Mouse (Mus musculus) thymus, postnatal 0 days (tissue): ENCODE results near the gene Lrriq1. TPM values are rescaled to one million over a fixed set of nuclear protein-coding genes. Genes with fewer than 3 reads are reported as not detected.

Experiments used
- DNase-seq: peaks from one replicate; pipeline ENCODE4 v3.0.0-alpha.2; 2015; ENCODE audit warnings: low spot score
- polyA plus RNA-seq: library from polyadenylated mRNA; unstranded; fragments of >200 nt; fragmentation: Nextera tagmentation; extraction: Ambion mirVana; gene quantifications from 2 replicates; pipeline ENCODE4 v1.2.1, GENCODE M21; 2015

Lrriq1 gene
- polyA plus RNA-seq, 1 experiment from 2014 or later, result 0.08 TPM

DNA sequence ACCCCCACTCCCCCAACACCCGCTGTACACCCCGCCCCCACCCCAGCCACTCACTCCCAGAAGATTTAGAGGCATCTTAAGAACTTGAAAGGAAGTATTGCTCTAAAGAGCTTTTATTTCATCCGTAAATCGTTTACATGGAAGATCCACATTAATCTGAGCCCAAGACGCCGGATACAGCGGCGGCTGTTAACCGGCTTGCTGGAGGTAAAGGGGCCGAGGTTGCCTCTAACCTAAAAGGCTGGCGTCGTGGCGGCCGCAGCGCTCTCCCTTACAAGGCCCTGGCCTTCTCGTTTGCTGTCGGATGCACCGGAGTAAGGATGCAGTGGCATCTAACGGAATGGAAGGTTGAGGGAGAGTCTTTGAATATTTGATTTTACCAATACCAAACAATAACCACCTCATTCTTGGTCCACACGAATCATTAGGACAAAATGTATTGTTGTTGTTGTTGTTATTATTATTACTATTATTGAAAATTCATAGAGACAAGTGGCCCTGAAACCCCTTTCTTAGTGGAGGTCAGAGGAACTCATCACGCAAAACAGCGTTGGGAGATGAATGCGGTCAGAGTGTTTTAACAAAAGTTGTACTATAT is 206.9 kb downstream of the Lrriq1 start:
- no peak for DNase-seq

DNA sequence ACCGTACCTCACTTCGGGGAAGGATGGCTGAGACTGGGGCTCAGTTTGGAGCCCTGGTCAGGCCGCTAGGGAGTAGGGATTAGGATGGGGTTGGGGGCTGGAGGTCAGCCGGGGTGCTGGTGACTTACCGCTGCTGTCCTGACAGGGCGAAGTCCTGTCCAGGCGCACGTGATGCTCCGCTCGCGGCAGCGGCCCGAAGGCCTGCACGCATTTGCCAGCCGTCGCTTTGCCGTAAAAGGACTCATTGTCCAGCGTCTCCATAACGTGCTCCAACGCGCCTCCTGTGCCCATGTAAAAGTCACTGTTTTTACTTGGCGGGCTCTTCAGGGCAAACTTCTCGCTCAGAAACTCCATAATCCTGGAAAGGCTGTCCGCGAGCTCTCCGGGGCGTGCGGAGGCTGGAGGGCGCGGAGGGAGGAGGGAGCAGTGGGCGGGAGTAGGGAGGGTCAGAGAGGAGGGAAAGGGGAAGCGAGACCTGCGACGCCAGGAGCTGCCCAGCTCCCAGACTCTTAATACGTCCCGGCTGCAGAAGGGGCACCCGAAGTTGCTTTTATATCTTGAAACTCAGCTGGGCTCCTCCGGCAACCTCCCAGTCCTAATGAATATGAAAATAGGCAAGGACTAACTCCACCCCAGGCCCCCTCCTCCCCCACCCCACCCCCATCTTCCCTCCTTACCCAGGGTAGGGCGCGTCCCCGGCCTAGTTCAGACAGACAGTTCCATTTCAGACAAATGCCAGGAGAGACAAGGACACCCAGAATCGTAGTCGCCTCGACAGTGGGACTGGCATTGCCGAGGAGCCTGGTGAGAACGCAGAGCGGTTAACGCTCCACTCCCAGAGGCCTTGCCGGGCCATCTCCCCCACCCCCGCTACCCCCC is 207.6 kb downstream of the Lrriq1 start:
- DNase-seq, result no peak

- no peak for DNase-seq
These were observed 208.2 kb downstream of the Lrriq1 start for GRCm38 (mm10) chr10:103027931-103028252.

- no peak for DNase-seq
These were observed 208.7 kb downstream of the Lrriq1 start for GRCm38 (mm10) chr10:103027226-103027930.

- no peak for DNase-seq
These were observed 209.4 kb downstream of the Lrriq1 start for GRCm38 (mm10) chr10:103026636-103027225.

DNA sequence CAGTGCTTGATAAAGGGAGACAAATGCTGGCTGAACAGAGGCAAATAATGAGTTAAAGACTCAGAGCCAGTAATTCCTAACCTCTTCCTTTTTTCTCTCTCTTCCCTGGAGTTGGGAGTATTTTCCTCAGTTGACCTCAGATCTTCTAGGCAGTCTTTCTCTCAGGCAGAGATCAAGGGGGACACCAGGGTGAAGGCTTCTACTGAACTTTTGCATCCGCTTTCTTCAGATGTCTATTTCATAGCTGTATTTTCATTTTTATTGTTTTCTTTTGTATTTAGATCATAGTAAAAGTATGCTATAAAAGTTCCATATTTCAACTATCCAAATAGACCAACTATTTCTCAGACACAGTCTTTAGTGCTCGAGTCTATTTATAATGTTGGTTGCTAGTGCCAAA is 233.6 kb downstream of the Lrriq1 start:
- no peak for DNase-seq

DNA sequence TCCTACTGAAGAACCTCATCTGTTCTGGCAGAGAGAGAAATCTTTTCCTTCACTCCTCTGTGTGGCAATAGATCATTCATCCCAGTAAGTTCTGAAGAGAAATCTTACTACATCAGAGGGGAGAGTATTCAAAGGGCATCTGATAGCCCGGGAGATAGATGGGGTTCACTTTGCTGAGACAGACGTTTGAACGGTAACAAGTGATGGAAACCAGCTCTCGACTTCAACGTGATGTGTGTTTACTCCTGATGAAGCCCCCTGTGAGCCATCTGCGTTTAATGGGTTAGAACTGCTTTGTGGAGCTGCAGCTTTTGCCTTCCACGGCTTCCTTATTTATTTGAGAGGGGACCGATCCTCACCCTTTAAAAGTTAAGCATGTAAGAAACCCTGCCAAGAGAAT is 235.2 kb downstream of the Lrriq1 start:
- DNase-seq, result no peak

DNA sequence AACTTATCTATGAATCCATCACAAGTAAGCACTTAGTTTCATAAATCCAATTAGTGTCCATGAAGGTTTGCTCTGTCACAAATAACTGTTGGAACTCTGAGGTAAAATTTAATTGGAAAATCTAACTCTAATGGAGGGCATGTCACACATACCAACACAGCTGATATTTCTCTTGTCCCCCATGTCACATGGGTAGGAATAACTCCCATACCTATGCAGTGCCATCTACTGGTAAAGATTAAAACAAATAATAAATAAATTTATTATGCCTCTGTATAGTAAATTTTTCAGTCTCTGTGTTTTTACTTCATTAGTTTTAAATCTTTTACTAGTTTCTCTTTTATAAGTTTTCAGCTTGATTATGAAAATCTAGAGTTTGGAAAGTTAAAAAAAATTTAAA is 236.5 kb downstream of the Lrriq1 start:
- DNase-seq, result no peak

Other genes starting within 250 kb of the Lrriq1 start
- 0.18 and 0.39 TPM in 2 replicates for gene Alx1, start 206.1 kb downstream of the Lrriq1 start, polyA plus RNA-seq
- gene Slc6a15, start 131.5 kb upstream of the Lrriq1 start, polyA plus RNA-seq, result 0.18 TPM in 1 of 2 replicates, not detected in the other